Mouse (Mus musculus) midbrain, embryonic 14.5 days (tissue): ENCODE data around the gene 2900011O08Rik. TPM values are rescaled to one million over a fixed set of nuclear protein-coding genes. Genes with fewer than 3 reads are reported as not detected.
"Not testable (repeated sequence)": the region's sequence is repeated elsewhere in the genome, so short reads cannot be mapped to it uniquely, and the experiment has no call there.

Experiments
- ATAC-seq: fragments of 200-750 bp; cut with Nextera tagmentation; 2 replicates; pipeline ENCODE4 v1.8.0; 2017; ENCODE audit warnings: moderate number of reproducible peaks, moderate library complexity; ENCODE audit not compliant: low FRiP score, low TSS enrichment
- DNase-seq: peaks from one replicate; pipeline ENCODE4 v3.0.0-alpha.2; 2015
- H3K27ac ChIP-seq: fragments of 300-500 bp; sonication (generic); replicated peaks from 2 replicates; pipeline ENCODE4 v1.5.1; 2014; ENCODE audit warnings: mild to moderate bottlenecking, low read depth, low read length, moderate library complexity
- H3K27me3 ChIP-seq: fragments of 300-500 bp; sonication (generic); 2 replicates; pipeline ENCODE4 v1.6.1; 2014; ENCODE audit warnings: low read length, control low read depth, mixed read lengths; ENCODE audit not compliant: control insufficient read depth, insufficient read depth
- H3K36me3 ChIP-seq: fragments of 300-500 bp; sonication (generic); 2 replicates; pipeline ENCODE4 v1.6.1; 2014; ENCODE audit warnings: low read length, control low read depth; ENCODE audit not compliant: control insufficient read depth, insufficient read depth
- H3K4me1 ChIP-seq: fragments of 300-500 bp; sonication (generic); 2 replicates; pipeline ENCODE4 v1.6.1; 2014; ENCODE audit warnings: mild to moderate bottlenecking, antibody characterized with exemption, low read length, control low read depth; ENCODE audit not compliant: control insufficient read depth, insufficient read depth
- H3K4me2 ChIP-seq: fragments of 300-500 bp; sonication (generic); 2 replicates; pipeline ENCODE4 v1.6.1; 2014; ENCODE audit warnings: mild to moderate bottlenecking, low read length, moderate library complexity
- H3K4me3 ChIP-seq: fragments of 300-500 bp; sonication (generic); replicated peaks from 2 replicates; pipeline ENCODE4 v1.5.1; 2014; ENCODE audit warnings: low read depth, low read length
- H3K9ac ChIP-seq: fragments of 300-500 bp; sonication (generic); replicated peaks from 2 replicates; pipeline ENCODE4 v1.6.1; 2014; ENCODE audit warnings: mild to moderate bottlenecking, low read length, moderate library complexity
- H3K9me3 ChIP-seq: fragments of 300-500 bp; sonication (generic); 2 replicates; pipeline ENCODE4 v1.6.1; 2016; ENCODE audit warnings: low read length, control low read depth, mixed read lengths; ENCODE audit not compliant: control insufficient read depth
- WGBS: fragments of 180-500 bp; shearing (Covaris S2); extraction: QIAGEN DNeasy Blood & Tissue Kit; methylation state at CpG from one replicate; pipeline ENCODE4 v1.1.7; 2014; 5-methylcytosine and 5-hydroxymethylcytosine counted together
- polyA plus RNA-seq: library from polyadenylated mRNA; unstranded; fragments of >200 nt; fragmentation: Nextera tagmentation; extraction: Ambion mirVana; gene quantifications from 2 replicates; pipeline ENCODE4 v1.2.1, GENCODE M21; 2014

Gene 2900011O08Rik
- polyA plus RNA-seq, 1 experiment from 2014 or later = 166 TPM

- not testable (repeated sequence) for H3K9me3 ChIP-seq, H3K27me3 ChIP-seq, ATAC-seq, H3K4me2 ChIP-seq, H3K36me3 ChIP-seq, H3K9ac ChIP-seq, H3K4me1 ChIP-seq, DNase-seq, H3K27ac ChIP-seq, H3K4me3 ChIP-seq
- WGBS = 94% methylated on average over 4 of the region's 4 CpGs
These were observed 80.2 kb downstream of the 2900011O08Rik start for GRCm38 (mm10) chr16:14066571-14066970.

GRCm38 (mm10) chr16:14068701-14069100 is 82.3 kb downstream of the 2900011O08Rik start:
- not testable (repeated sequence) for H3K27ac ChIP-seq, H3K27me3 ChIP-seq, H3K36me3 ChIP-seq, DNase-seq, H3K4me1 ChIP-seq, ATAC-seq, H3K9me3 ChIP-seq, H3K4me3 ChIP-seq, H3K9ac ChIP-seq, H3K4me2 ChIP-seq
- WGBS = 78% methylated on average over 2 of the region's 2 CpGs

- WGBS = 79% methylated on average over 5 of the region's 5 CpGs
- no peaks in the 10 kb centered on the region for H3K27me3 ChIP-seq
- no peaks in the 10 kb centered on the region for H3K9me3 ChIP-seq
- no peak overlapping the region for H3K4me3 ChIP-seq
- H3K4me1 ChIP-seq = no peaks in the 10 kb centered on the region
- H3K4me2 ChIP-seq = no peak overlapping the region
- DNase-seq (no peak), ATAC-seq (no peak)
- no peak overlapping the region for H3K27ac ChIP-seq
- H3K36me3 ChIP-seq = 0 out of 2 replicates have a peak, but pooled peaks cover 3% of the 10 kb centered on the region
- no peak overlapping the region for H3K9ac ChIP-seq
These were observed 84.2 kb downstream of the 2900011O08Rik start for GRCm38 (mm10) chr16:14070471-14071169.

GRCm38 (mm10) chr16:14082925-14083324 is 96.5 kb downstream of the 2900011O08Rik start:
- H3K27me3 ChIP-seq = no peaks in the 10 kb centered on the region

GRCm38 (mm10) chr16:14088249-14088648 is 101.8 kb downstream of the 2900011O08Rik start:
- Histone ChIP-seq H3K4me2 (no peak overlapping the region), H3K27me3 (no peaks in the 10 kb centered on the region), H3K4me3 (no peak overlapping the region), H3K27ac (no peak overlapping the region), H3K36me3 (peaks cover 12% of the 10 kb centered on the region), H3K4me1 (no peaks in the 10 kb centered on the region), H3K9ac (no peak overlapping the region), H3K9me3 (no peaks in the 10 kb centered on the region)
- WGBS = 79% methylated on average over 3 of the region's 3 CpGs
- no peak for DNase-seq
- ATAC-seq = no peak

More at GRCm38 (mm10) chr16:14082925-14083324, 96.5 kb downstream of the 2900011O08Rik start:
- H3K27ac ChIP-seq = no peak overlapping the region
- DNase-seq (no peak), ATAC-seq (no peak)
- no peak overlapping the region for H3K9ac ChIP-seq
- H3K4me3 ChIP-seq = no peak overlapping the region
- H3K36me3 ChIP-seq = no peaks in the 10 kb centered on the region
- no peak overlapping the region for H3K4me2 ChIP-seq
- H3K4me1 ChIP-seq = no peaks in the 10 kb centered on the region
- 89% methylated on average over 2 of the region's 2 CpGs for WGBS
- H3K9me3 ChIP-seq = no peaks in the 10 kb centered on the region

- Histone ChIP-seq H3K4me2 (no peak overlapping the region), H3K36me3 (peaks cover 14% of the 10 kb centered on the region), H3K27ac (no peak overlapping the region), H3K27me3 (no peaks in the 10 kb centered on the region), H3K9me3 (no peaks in the 10 kb centered on the region), H3K4me3 (no peak overlapping the region), H3K4me1 (no peaks in the 10 kb centered on the region), H3K9ac (no peak overlapping the region)
- WGBS = 86% methylated on average over 3 of the region's 3 CpGs
- ATAC-seq (no peak), DNase-seq (no peak)
These were observed 102.9 kb downstream of the 2900011O08Rik start for GRCm38 (mm10) chr16:14089296-14089695.

GRCm38 (mm10) chr16:14091771-14092170 is 105.4 kb downstream of the 2900011O08Rik start:
- DNase-seq = no peak
- Histone ChIP-seq H3K4me2 (no peak overlapping the region), H3K9me3 (no peaks in the 10 kb centered on the region), H3K27ac (no peak overlapping the region), H3K36me3 (peaks cover 24% of the 10 kb centered on the region), H3K27me3 (no peaks in the 10 kb centered on the region), H3K4me3 (no peak overlapping the region), H3K9ac (no peak overlapping the region), H3K4me1 (no peaks in the 10 kb centered on the region)
- ATAC-seq = no peak
- 90% methylated on average over 2 of the region's 2 CpGs for WGBS

GRCm38 (mm10) chr16:14105891-14106290 is 119.5 kb downstream of the 2900011O08Rik start:
- Histone ChIP-seq H3K4me1 (no peaks in the 10 kb centered on the region), H3K4me2 (no peak overlapping the region), H3K27ac (no peak overlapping the region), H3K27me3 (no peaks in the 10 kb centered on the region), H3K9me3 (no peaks in the 10 kb centered on the region), H3K36me3 (peaks cover 36% of the 10 kb centered on the region), H3K9ac (no peak overlapping the region), H3K4me3 (no peak overlapping the region)
- 91% methylated on average over 6 of the region's 6 CpGs for whole genome bisulfite sequencing
- DNase-seq = no peak
- ATAC-seq = no peak

GRCm38 (mm10) chr16:14109651-14110230 is 123.3 kb downstream of the 2900011O08Rik start:
- no peaks in the 10 kb centered on the region for H3K4me1 ChIP-seq
- H3K36me3 ChIP-seq = peaks cover 61% of the 10 kb centered on the region
- H3K9ac ChIP-seq = no peak overlapping the region
- DNase-seq = no peak
- no peak overlapping the region for H3K4me2 ChIP-seq
- H3K27me3 ChIP-seq = no peaks in the 10 kb centered on the region
- H3K27ac ChIP-seq = no peak overlapping the region
- H3K9me3 ChIP-seq = no peaks in the 10 kb centered on the region
- WGBS = 93% methylated on average over 3 of the region's 3 CpGs
- no peak for ATAC-seq
- no peak overlapping the region for H3K4me3 ChIP-seq
